Mouse (Mus musculus) liver, adult (tissue): ENCODE measurements at regions not wholly inside any gene's neighbourhood (a gene's known extent, or its start where the extent isn't known, plus 50 kb on each side); places are given as distances from the start of the nearest gene placed in this dataset.

Experiments
- GATA4 ChIP-seq: IDR thresholded peaks from 2 replicates; pipeline ENCODE4 v1.6.1; 2014; ENCODE audit warnings: mild to moderate bottlenecking, low read length; ENCODE audit not compliant: insufficient replicate concordance

- no peak for TF ChIP-seq GATA4
Observed at GRCm38 (mm10) chr8:10753056-10753455, 255.2 kb downstream of the Irs2 start.

- TF ChIP-seq GATA4, result no peak
Observed at GRCm38 (mm10) chr8:10747150-10747549, 261.1 kb downstream of the Irs2 start.

- TF ChIP-seq GATA4, result no peak
Observed at GRCm38 (mm10) chr8:10743241-10743640, 265.0 kb downstream of the Irs2 start.

GRCm38 (mm10) chr8:10740837-10741236 lies 267.4 kb downstream of the Irs2 start:
- TF ChIP-seq GATA4, result no peak

GRCm38 (mm10) chr8:10738486-10739081 lies 269.7 kb downstream of the Irs2 start:
- TF ChIP-seq GATA4, result no peak

- TF ChIP-seq GATA4, result no peak
Observed at GRCm38 (mm10) chr8:10734746-10735145, 273.5 kb downstream of the Irs2 start.

- no peak for TF ChIP-seq GATA4
Observed at GRCm38 (mm10) chr8:10723332-10723731, 284.9 kb downstream of the Irs2 start.

GRCm38 (mm10) chr8:10722742-10723141 lies 285.5 kb downstream of the Irs2 start:
- TF ChIP-seq GATA4, result no peak

- no peak for TF ChIP-seq GATA4
Observed at GRCm38 (mm10) chr8:10722342-10722741, 285.9 kb downstream of the Irs2 start.

- TF ChIP-seq GATA4, result no peak
Observed at GRCm38 (mm10) chr8:10721146-10721862, 287.0 kb downstream of the Irs2 start.

- TF ChIP-seq GATA4, result no peak
Observed at GRCm38 (mm10) chr8:10720398-10720797, 287.9 kb downstream of the Irs2 start.

- no peak for TF ChIP-seq GATA4
Observed at GRCm38 (mm10) chr8:10719411-10719810, 288.8 kb downstream of the Irs2 start.

GRCm38 (mm10) chr8:10717297-10717696 lies 291.0 kb downstream of the Irs2 start:
- no peak for TF ChIP-seq GATA4

GRCm38 (mm10) chr8:10716161-10716560 lies 292.1 kb downstream of the Irs2 start:
- TF ChIP-seq GATA4, result no peak

- no peak for TF ChIP-seq GATA4
Observed at GRCm38 (mm10) chr8:10713515-10714042, 294.7 kb downstream of the Irs2 start.

- no peak for TF ChIP-seq GATA4
Observed at GRCm38 (mm10) chr8:10712118-10712689, 296.1 kb downstream of the Irs2 start.

- TF ChIP-seq GATA4, result no peak
Observed at GRCm38 (mm10) chr8:10711474-10711873, 296.8 kb downstream of the Irs2 start.

GRCm38 (mm10) chr8:10708509-10708908 lies 299.7 kb downstream of the Irs2 start:
- no peak for TF ChIP-seq GATA4
